Mouse (Mus musculus): ENCODE results near the gene Rasl11b.
A peak's percentile ranks its signal among the peaks of the same experiment; 100 is the strongest.

The Rasl11b gene

GRCm38 (mm10) chr5:74194841-74195613, at the start of gene Rasl11b:
TSS of gene Rasl11b (plus strand) at chr5:74195286.
- DNase-seq = peak; percentile 90

GRCm38 (mm10) chr5:74147631-74148030, 47.5 kb upstream of the Rasl11b start:
- no peak for DNase-seq

- DNase-seq = no peak
Measured at GRCm38 (mm10) chr5:74149975-74150374, 45.1 kb upstream of the Rasl11b start.

GRCm38 (mm10) chr5:74151774-74152173, 43.3 kb upstream of the Rasl11b start:
- DNase-seq = no peak

- DNase-seq = no peak
Measured at GRCm38 (mm10) chr5:74155860-74156351, 39.2 kb upstream of the Rasl11b start.

- DNase-seq = no peak
Measured at GRCm38 (mm10) chr5:74158929-74159632, 36.0 kb upstream of the Rasl11b start.

- no peak for DNase-seq
Measured at GRCm38 (mm10) chr5:74159906-74160305, 35.2 kb upstream of the Rasl11b start.

- no peak for DNase-seq
Measured at GRCm38 (mm10) chr5:74160349-74160748, 34.7 kb upstream of the Rasl11b start.

- no peak for DNase-seq
Measured at GRCm38 (mm10) chr5:74161297-74161926, 33.7 kb upstream of the Rasl11b start.

GRCm38 (mm10) chr5:74162013-74162412, 33.1 kb upstream of the Rasl11b start:
- DNase-seq = no peak

- DNase-seq = no peak
Measured at GRCm38 (mm10) chr5:74163141-74163540, 31.9 kb upstream of the Rasl11b start.

- no peak for DNase-seq
Measured at GRCm38 (mm10) chr5:74164547-74164946, 30.5 kb upstream of the Rasl11b start.

GRCm38 (mm10) chr5:74166642-74167041, 28.4 kb upstream of the Rasl11b start:
- DNase-seq = no peak

- DNase-seq = no peak
Measured at GRCm38 (mm10) chr5:74168085-74168484, 27.0 kb upstream of the Rasl11b start.

GRCm38 (mm10) chr5:74171768-74172167, 23.3 kb upstream of the Rasl11b start:
- no peak for DNase-seq

- no peak for DNase-seq
Measured at GRCm38 (mm10) chr5:74172208-74172607, 22.9 kb upstream of the Rasl11b start.

- DNase-seq = no peak
Measured at GRCm38 (mm10) chr5:74173162-74173844, 21.8 kb upstream of the Rasl11b start.

GRCm38 (mm10) chr5:74175526-74176270, 19.4 kb upstream of the Rasl11b start:
- DNase-seq = no peak

- no peak for DNase-seq
Measured at GRCm38 (mm10) chr5:74180216-74180615, 14.9 kb upstream of the Rasl11b start.

GRCm38 (mm10) chr5:74183118-74183517, 12.0 kb upstream of the Rasl11b start:
- no peak for DNase-seq

GRCm38 (mm10) chr5:74184607-74185006, 10.5 kb upstream of the Rasl11b start:
- DNase-seq = no peak

- no peak for DNase-seq
Measured at GRCm38 (mm10) chr5:74188076-74188475, 7.0 kb upstream of the Rasl11b start.

All from thymus, adult 18-20 months (tissue).